Mouse (Mus musculus) forebrain, postnatal 0 days (tissue): ENCODE data around the gene Swap70. TPM values are rescaled to one million over a fixed set of nuclear protein-coding genes. Genes with fewer than 3 reads are reported as not detected.

Experiments
- ATAC-seq: fragments of 200-750 bp; cut with Nextera tagmentation; 2 replicates; pipeline ENCODE4 v1.8.0; 2017; ENCODE audit warnings: mild to moderate bottlenecking, moderate library complexity
- DNase-seq: peaks from one replicate; pipeline ENCODE4 v3.0.0-alpha.2; 2015
- H3K27ac ChIP-seq: fragments of 300-500 bp; sonication (generic); 2 replicates; pipeline ENCODE4 v1.5.1; 2014; ENCODE audit warnings: low read depth, mild to moderate bottlenecking, antibody characterized with exemption, low read length, moderate library complexity, mixed read lengths
- H3K27me3 ChIP-seq: fragments of 300-500 bp; sonication (generic); 2 replicates; pipeline ENCODE4 v1.6.1; 2014; ENCODE audit warnings: mild to moderate bottlenecking, low read length, mixed read lengths; ENCODE audit not compliant: insufficient read depth
- H3K36me3 ChIP-seq: fragments of 300-500 bp; sonication (generic); 2 replicates; pipeline ENCODE4 v1.6.1; 2014; ENCODE audit warnings: mild to moderate bottlenecking, moderate library complexity; ENCODE audit not compliant: insufficient read depth
- H3K4me1 ChIP-seq: fragments of 300-500 bp; sonication (generic); 2 replicates; pipeline ENCODE4 v1.6.1; 2014; ENCODE audit warnings: antibody characterized with exemption; ENCODE audit not compliant: insufficient read depth
- H3K4me2 ChIP-seq: fragments of 300-500 bp; sonication (generic); 2 replicates; pipeline ENCODE4 v1.6.1; 2014; ENCODE audit warnings: low read depth, mild to moderate bottlenecking, moderate library complexity
- H3K4me3 ChIP-seq: fragments of 300-500 bp; sonication (generic); 2 replicates; pipeline ENCODE4 v1.5.1; 2014; ENCODE audit warnings: low read depth, low read length, mixed read lengths
- H3K9ac ChIP-seq: fragments of 300-500 bp; sonication (generic); 2 replicates; pipeline ENCODE4 v1.6.1; 2014; ENCODE audit warnings: mild to moderate bottlenecking
- H3K9me3 ChIP-seq: fragments of 300-500 bp; sonication (generic); 2 replicates; pipeline ENCODE4 v1.6.1; 2016; ENCODE audit warnings: low read length
- CTCF ChIP-seq: sonication (generic); IDR thresholded peaks from 2 replicates; pipeline ENCODE4 v1.5.1; 2016; ENCODE audit warnings: antibody characterized with exemption, control low read depth, low read depth
- WGBS: fragments of 180-500 bp; shearing (Covaris S2); extraction: QIAGEN DNeasy Blood & Tissue Kit; methylation state at CpG from one replicate; pipeline ENCODE4 v1.1.7; 2014; 5-methylcytosine and 5-hydroxymethylcytosine counted together
- polyA plus RNA-seq: library from polyadenylated mRNA; unstranded; fragments of >200 nt; fragmentation: Nextera tagmentation; extraction: Ambion mirVana; gene quantifications from 2 replicates; pipeline ENCODE4 v1.2.1, GENCODE M21; 2015
- total RNA-seq: library from RNA; depleted of rRNA; stranded (reverse); fragments of >200 nt; gene quantifications from 2 replicates; pipeline ENCODE4 v1.2.3, GENCODE M21; 2014; rRNA removed

Swap70 gene
- total RNA-seq (10.1 and 12.2 TPM in 2 replicates), polyA plus RNA-seq (5.8 and 7.1 TPM in 2 replicates)

DNA sequence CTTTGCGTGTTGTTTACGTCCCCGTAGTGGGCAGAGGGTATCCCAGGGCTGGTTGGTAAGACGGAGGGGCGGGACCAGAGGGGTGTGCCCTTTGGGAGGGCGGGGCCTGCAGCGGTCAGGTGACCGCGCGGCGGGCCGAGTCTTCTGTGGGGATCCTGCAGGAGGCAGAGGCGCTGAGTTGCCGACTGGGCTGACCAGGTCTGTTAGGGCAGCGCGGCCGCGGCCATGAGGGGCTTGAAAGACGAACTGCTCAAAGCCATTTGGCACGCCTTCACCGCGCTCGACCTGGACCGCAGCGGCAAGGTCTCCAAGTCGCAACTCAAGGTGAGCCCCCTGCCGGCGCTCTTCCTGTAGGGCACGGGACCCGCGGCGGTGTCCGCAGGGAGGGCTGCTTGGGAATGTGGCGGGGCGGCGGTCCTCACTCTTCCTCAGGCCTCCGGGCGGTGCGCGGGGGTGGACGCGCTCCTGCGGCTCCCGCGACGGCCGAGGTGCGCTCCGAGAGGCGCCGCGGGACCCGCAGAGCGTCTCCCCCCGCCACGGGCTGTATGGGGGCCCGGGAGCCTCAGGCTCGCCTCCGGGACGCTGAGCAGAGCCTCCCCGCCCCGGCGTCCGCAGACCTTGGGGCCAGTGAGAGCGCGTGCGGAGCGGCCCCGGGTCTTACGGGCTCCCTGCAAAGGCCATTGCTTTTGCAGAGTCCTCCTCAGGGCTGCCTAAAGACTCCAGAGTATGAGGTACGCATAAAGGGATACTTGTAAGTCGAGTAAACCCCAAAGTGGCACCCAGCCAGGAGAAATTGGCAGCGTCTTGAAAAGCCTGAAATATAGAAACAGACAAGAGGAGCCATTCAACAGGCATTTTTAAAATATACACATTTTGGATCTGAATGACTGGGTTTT is at the start of gene Swap70:
Gene Swap70 (plus strand): TSS at position 126 of the 896 bp plus-strand sequence.
- H3K4me1 ChIP-seq: no peaks in the 10 kb centered on the region
- WGBS: under 1% methylated on average over 71 of the region's 73 CpGs
- H3K9me3 ChIP-seq: no peaks in the 10 kb centered on the region
- no peaks in the 10 kb centered on the region for H3K27me3 ChIP-seq
- peak within 1 kb of the TSS; percentile 47 for H3K4me3 ChIP-seq
- H3K4me2 ChIP-seq: peak within 1 kb of the TSS; percentile 66
- no peaks in the 10 kb centered on the region for H3K36me3 ChIP-seq
- peak; percentile 97 for ATAC-seq
- H3K9ac ChIP-seq: peak within 1 kb of the TSS; percentile 46
- DNase-seq: peak; percentile 79
- peak; percentile 63 for TF ChIP-seq CTCF
- 0 out of 2 replicates have a peak within 1 kb of the TSS, but pooled peaks have one; percentile 9 for H3K27ac ChIP-seq

- 95% methylated on average over 7 of the region's 7 CpGs for WGBS
- Histone ChIP-seq H3K27ac (no peak overlapping the region), H3K4me3 (no peak overlapping the region), H3K9ac (no peak overlapping the region), H3K36me3 (no peaks in the 10 kb centered on the region), H3K4me2 (no peak overlapping the region), H3K9me3 (no peaks in the 10 kb centered on the region), H3K27me3 (no peaks in the 10 kb centered on the region), H3K4me1 (no peaks in the 10 kb centered on the region)
- ATAC-seq (no peak), DNase-seq (no peak)
- TF ChIP-seq CTCF: no peak
Measured at GRCm38 (mm10) chr7:110179208-110179607, 42.3 kb upstream of the Swap70 start.

DNA sequence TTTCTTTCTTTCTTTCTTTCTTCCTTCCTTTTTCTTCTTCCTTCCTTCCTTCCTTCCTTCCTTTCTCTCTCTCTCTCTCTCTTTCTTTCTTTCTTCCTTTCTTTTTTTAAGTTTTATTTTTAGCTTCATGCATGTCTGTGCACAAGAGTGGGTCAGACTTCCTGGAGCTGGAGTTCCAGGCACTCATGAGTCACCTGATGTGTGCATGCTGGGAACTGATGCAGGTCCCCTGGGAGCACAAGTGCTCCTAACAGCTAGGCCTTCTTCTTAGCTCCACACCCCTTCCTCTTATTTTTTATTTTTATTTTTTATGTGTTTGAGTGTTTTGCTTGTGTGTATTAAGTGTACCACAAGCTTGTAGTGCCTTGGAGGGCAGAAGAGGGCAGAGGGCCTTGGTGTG is 40.9 kb upstream of the Swap70 start:
- Histone ChIP-seq H3K4me2 (no peak overlapping the region), H3K4me1 (no peaks in the 10 kb centered on the region), H3K9me3 (no peaks in the 10 kb centered on the region), H3K9ac (no peak overlapping the region), H3K27ac (no peak overlapping the region), H3K36me3 (no peaks in the 10 kb centered on the region), H3K27me3 (no peaks in the 10 kb centered on the region), H3K4me3 (no peak overlapping the region)
- ATAC-seq: no peak
- TF ChIP-seq CTCF: no peak
- DNase-seq: no peak

DNA sequence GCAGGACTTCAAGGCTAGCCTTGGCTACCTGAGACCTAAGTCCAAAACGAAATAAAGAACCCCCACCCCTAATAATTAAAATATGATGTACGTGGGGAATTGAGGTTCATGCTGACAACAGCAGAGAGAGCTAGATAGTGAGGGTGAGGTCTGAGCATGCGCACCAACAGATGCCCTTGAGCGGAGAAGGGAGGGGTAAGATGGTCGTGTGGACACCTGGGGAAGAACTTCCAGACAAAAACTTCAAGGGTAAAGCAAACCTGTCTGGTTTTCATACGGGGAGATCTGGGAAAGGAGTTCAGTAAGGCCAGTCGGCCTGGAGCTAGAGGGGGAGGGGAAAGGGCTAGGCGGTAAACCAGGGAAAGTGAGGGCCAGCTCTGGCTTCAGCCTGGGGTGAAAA is 40.1 kb upstream of the Swap70 start:
- Histone ChIP-seq H3K4me1 (no peaks in the 10 kb centered on the region), H3K9ac (no peak overlapping the region)

GRCm38 (mm10) chr7:110184608-110185007 is 36.9 kb upstream of the Swap70 start:
- H3K4me3 ChIP-seq: no peak overlapping the region
- H3K4me2 ChIP-seq: no peak overlapping the region
- no peak for DNase-seq
- H3K9me3 ChIP-seq: no peaks in the 10 kb centered on the region
- H3K9ac ChIP-seq: no peak overlapping the region
- no peak overlapping the region for H3K27ac ChIP-seq
- no peak for ATAC-seq
- TF ChIP-seq CTCF: no peak
- no peaks in the 10 kb centered on the region for H3K4me1 ChIP-seq
- H3K27me3 ChIP-seq: no peaks in the 10 kb centered on the region
- no peaks in the 10 kb centered on the region for H3K36me3 ChIP-seq
- 87% methylated on average over 3 of the region's 3 CpGs for WGBS

More for the DNA sequence above, 40.1 kb upstream of the Swap70 start:
- DNase-seq (no peak), ATAC-seq (no peak)
- no peak overlapping the region for H3K4me3 ChIP-seq
- H3K4me2 ChIP-seq: no peak overlapping the region
- H3K27ac ChIP-seq: no peak overlapping the region
- 75% methylated on average over 8 of the region's 8 CpGs for WGBS
- no peaks in the 10 kb centered on the region for H3K36me3 ChIP-seq
- no peaks in the 10 kb centered on the region for H3K9me3 ChIP-seq
- no peak for TF ChIP-seq CTCF
- H3K27me3 ChIP-seq: no peaks in the 10 kb centered on the region

GRCm38 (mm10) chr7:110189951-110190350 is 31.6 kb upstream of the Swap70 start:
- no peak for TF ChIP-seq CTCF
- H3K9me3 ChIP-seq: no peaks in the 10 kb centered on the region
- no peak overlapping the region for H3K4me3 ChIP-seq
- H3K27me3 ChIP-seq: no peaks in the 10 kb centered on the region
- H3K4me1 ChIP-seq: no peaks in the 10 kb centered on the region
- no peak for ATAC-seq
- no peak overlapping the region for H3K27ac ChIP-seq
- 71% methylated on average over 7 of the region's 7 CpGs for WGBS
- no peak overlapping the region for H3K9ac ChIP-seq
- no peak for DNase-seq
- H3K36me3 ChIP-seq: no peaks in the 10 kb centered on the region
- no peak overlapping the region for H3K4me2 ChIP-seq

- TF ChIP-seq CTCF: no peak
- Histone ChIP-seq H3K27me3 (no peaks in the 10 kb centered on the region), H3K4me3 (no peak overlapping the region), H3K9ac (no peak overlapping the region), H3K4me2 (no peak overlapping the region), H3K9me3 (no peaks in the 10 kb centered on the region), H3K27ac (no peak overlapping the region), H3K4me1 (no peaks in the 10 kb centered on the region), H3K36me3 (no peaks in the 10 kb centered on the region)
- WGBS: 92% methylated on average over 3 of the region's 3 CpGs
- DNase-seq: no peak
- no peak for ATAC-seq
Measured at GRCm38 (mm10) chr7:110193186-110193585, 28.3 kb upstream of the Swap70 start.
